Mouse (Mus musculus): Measurements from ENCODE around the gene Tmem131l.

- TF ChIP-seq POLR2AphosphoS2 (IDR thresholded peaks at IDR 0.05; ENCODE audit: low read length) (no peak), EP300 (IDR thresholded peaks at IDR 0.05; ENCODE audit: low read depth in 1 of 2, low read length in 2 of 2) (no peak), ETS1 (IDR thresholded peaks at IDR 0.05; ENCODE audit: low read depth, low read length) (no peak), CTCF (IDR thresholded peaks at IDR 0.05 in 2 of 3, conservative IDR thresholded peaks at IDR 0.05 in 1 of 3; ENCODE audit: control insufficient read depth in 1 of 3, insufficient read depth in 1 of 3, low read depth in 2 of 3, low read length in 3 of 3, poor library complexity in 1 of 3, severe bottlenecking in 1 of 3) (no peak), E2F4 (IDR thresholded peaks at IDR 0.05; ENCODE audit: borderline replicate concordance, low read depth, low read length) (no peak), POLR2A (IDR thresholded peaks at IDR 0.05; ENCODE audit: control insufficient read depth in 1 of 2, insufficient read depth in 1 of 2, low read depth in 1 of 2, low read length in 2 of 2, poor library complexity in 1 of 2) (no peak), TCF12 (IDR thresholded peaks at IDR 0.05; ENCODE audit: low read depth, low read length) (no peak)
Observed at GRCm38 (mm10) chr3:84024512-84025072, 15.4 kb downstream of the Tmem131l start.

All from MEL (cell line).